Mouse (Mus musculus) stomach, embryonic 16.5 days (tissue): ENCODE data around the gene Trank1. TPM values are rescaled to one million over a fixed set of nuclear protein-coding genes. Genes with fewer than 3 reads are reported as not detected.

Source experiments
- ATAC-seq: fragments of 200-750 bp; cut with Nextera tagmentation; 2 replicates; pipeline ENCODE4 v1.8.0; 2017; ENCODE audit warnings: moderate number of reproducible peaks, moderate TSS enrichment; ENCODE audit not compliant: insufficient read depth, low FRiP score
- H3K27ac ChIP-seq: fragments of 300-500 bp; sonication (generic); 2 replicates; pipeline ENCODE4 v1.5.1; 2014; ENCODE audit warnings: low read length
- H3K27me3 ChIP-seq: fragments of 300-500 bp; sonication (generic); 2 replicates; pipeline ENCODE4 v1.6.1; 2014; ENCODE audit warnings: low read length, control low read depth, mixed read lengths; ENCODE audit not compliant: control insufficient read depth, insufficient read depth
- H3K36me3 ChIP-seq: fragments of 300-500 bp; sonication (generic); 2 replicates; pipeline ENCODE4 v1.6.1; 2014; ENCODE audit warnings: low read length; ENCODE audit not compliant: control insufficient read depth, insufficient read depth
- H3K4me1 ChIP-seq: fragments of 300-500 bp; sonication (generic); 2 replicates; pipeline ENCODE4 v1.6.1; 2014; ENCODE audit warnings: low read length, control low read depth, mixed read lengths; ENCODE audit not compliant: control insufficient read depth, insufficient read depth
- H3K4me2 ChIP-seq: fragments of 300-500 bp; sonication (generic); 2 replicates; pipeline ENCODE4 v1.6.1; 2014; ENCODE audit warnings: low read depth, low read length, mixed read lengths
- H3K4me3 ChIP-seq: fragments of 300-500 bp; sonication (generic); replicated peaks from 2 replicates; pipeline ENCODE4 v1.5.1; 2014; ENCODE audit warnings: mild to moderate bottlenecking, low read length
- H3K9ac ChIP-seq: fragments of 300-500 bp; sonication (generic); 2 replicates; pipeline ENCODE4 v1.6.1; 2014; ENCODE audit warnings: low read length
- H3K9me3 ChIP-seq: fragments of 300-500 bp; sonication (generic); replicated peaks from 2 replicates; pipeline ENCODE4 v1.6.1; 2016; ENCODE audit warnings: low read length, control low read depth; ENCODE audit not compliant: control insufficient read depth
- WGBS: fragments of 180-500 bp; shearing (Covaris S2); extraction: QIAGEN DNeasy Blood & Tissue Kit; methylation state at CpG from one replicate; pipeline ENCODE4 v1.1.7; 2014; 5-methylcytosine and 5-hydroxymethylcytosine counted together
- polyA plus RNA-seq: library from polyadenylated mRNA; unstranded; fragments of >200 nt; fragmentation: Nextera tagmentation; extraction: Ambion mirVana; gene quantifications from 2 replicates; pipeline ENCODE4 v1.2.1, GENCODE M21; 2015

The Trank1 gene
- polyA plus RNA-seq, 1 experiment from 2014 or later, result 0.08 TPM

DNA sequence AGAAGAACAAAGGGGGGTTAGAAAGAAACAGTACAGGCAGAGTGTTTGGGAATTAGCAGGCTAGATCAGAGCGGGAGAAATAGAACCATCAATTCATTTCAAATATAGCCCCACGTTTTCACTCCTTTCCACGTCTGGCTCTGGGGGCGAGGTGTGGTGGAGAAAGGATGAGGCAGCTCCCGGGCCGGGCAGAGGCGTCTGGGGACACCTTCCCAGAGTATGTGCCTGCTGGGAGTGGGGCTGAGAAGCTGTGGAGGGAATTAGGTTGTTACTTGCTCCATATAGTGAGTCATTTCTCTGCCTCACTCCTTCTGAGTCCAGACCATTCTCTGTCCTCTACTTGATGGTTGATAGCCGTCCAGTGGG, 128.3 kb downstream of the Trank1 start:
- Histone ChIP-seq H3K4me3 (no peak overlapping the region), H3K4me2 (no peak overlapping the region)
- no peak for ATAC-seq

GRCm38 (mm10) chr9:111440446-111440845, 128.9 kb downstream of the Trank1 start:
- no peaks in the 10 kb centered on the region for H3K4me1 ChIP-seq
- H3K4me2 ChIP-seq, result no peak overlapping the region
- 74% methylated on average over 6 of the region's 6 CpGs for WGBS
- H3K27ac ChIP-seq, result no peak overlapping the region
- peaks cover 28% of the 10 kb centered on the region for H3K27me3 ChIP-seq
- no peaks in the 10 kb centered on the region for H3K36me3 ChIP-seq
- H3K4me3 ChIP-seq, result no peak overlapping the region
- H3K9ac ChIP-seq, result no peak overlapping the region
- ATAC-seq, result no peak
- no peaks in the 10 kb centered on the region for H3K9me3 ChIP-seq

More for the DNA sequence above, 128.3 kb downstream of the Trank1 start:
- Histone ChIP-seq H3K9me3 (no peaks in the 10 kb centered on the region), H3K27me3 (peaks cover 28% of the 10 kb centered on the region), H3K4me1 (no peaks in the 10 kb centered on the region), H3K9ac (no peak overlapping the region), H3K36me3 (no peaks in the 10 kb centered on the region), H3K27ac (no peak overlapping the region)
- WGBS, result 57% methylated on average over 8 of the region's 8 CpGs

- H3K9ac ChIP-seq, result no peak overlapping the region
- no peak overlapping the region for H3K4me3 ChIP-seq
- no peaks in the 10 kb centered on the region for H3K36me3 ChIP-seq
- 82% methylated on average over 2 of the region's 2 CpGs for WGBS
- peaks cover 28% of the 10 kb centered on the region for H3K27me3 ChIP-seq
- no peak overlapping the region for H3K27ac ChIP-seq
- no peak for ATAC-seq
- H3K9me3 ChIP-seq, result no peaks in the 10 kb centered on the region
- no peak overlapping the region for H3K4me2 ChIP-seq
- H3K4me1 ChIP-seq, result no peaks in the 10 kb centered on the region
These were observed 129.6 kb downstream of the Trank1 start for GRCm38 (mm10) chr9:111441151-111441550.

Other genes starting within 250 kb of the Trank1 start
- 31.9 and 34.9 TPM in 2 replicates for gene Lrrfip2, start 194.1 kb upstream of the Trank1 start, polyA plus RNA-seq
- gene Mlh1, start 39.9 kb upstream of the Trank1 start, polyA plus RNA-seq, result 34.6 and 35.5 TPM in 2 replicates
- 29.1 and 29.2 TPM in 2 replicates for gene Epm2aip1, start 39.8 kb upstream of the Trank1 start, polyA plus RNA-seq
- gene Dclk3, start 127.3 kb downstream of the Trank1 start, polyA plus RNA-seq, result 0.19 and 0.31 TPM in 2 replicates